Mouse (Mus musculus) liver, embryonic 12.5 days (tissue): ENCODE measurements around the gene Slc25a17. TPM values are rescaled to one million over a fixed set of nuclear protein-coding genes. Genes with fewer than 3 reads are reported as not detected.

Experiments used
- ATAC-seq: fragments of 200-750 bp; cut with Nextera tagmentation; 2 replicates; pipeline ENCODE4 v1.8.0; 2017; ENCODE audit warnings: moderate number of reproducible peaks, mild to moderate bottlenecking, moderate library complexity
- H3K27ac ChIP-seq: fragments of 300-500 bp; sonication (generic); 2 replicates; pipeline ENCODE4 v1.5.1; 2016; ENCODE audit warnings: mild to moderate bottlenecking
- H3K27me3 ChIP-seq: fragments of 300-500 bp; sonication (generic); replicated peaks from 2 replicates; pipeline ENCODE4 v1.6.1; 2016; ENCODE audit warnings: mild to moderate bottlenecking, moderate library complexity
- H3K36me3 ChIP-seq: fragments of 300-500 bp; sonication (generic); 2 replicates; pipeline ENCODE4 v1.6.1; 2016; ENCODE audit warnings: mild to moderate bottlenecking, moderate library complexity
- H3K4me1 ChIP-seq: fragments of 300-500 bp; sonication (generic); 2 replicates; pipeline ENCODE4 v1.6.1; 2016
- H3K4me2 ChIP-seq: fragments of 300-500 bp; sonication (generic); 2 replicates; pipeline ENCODE4 v1.6.1; 2016; ENCODE audit warnings: mild to moderate bottlenecking, moderate library complexity
- H3K4me3 ChIP-seq: fragments of 300-500 bp; sonication (generic); 2 replicates; pipeline ENCODE4 v1.5.1; 2016; ENCODE audit warnings: mild to moderate bottlenecking, moderate library complexity
- H3K9ac ChIP-seq: fragments of 300-500 bp; sonication (generic); 2 replicates; pipeline ENCODE4 v1.6.1; 2016; ENCODE audit warnings: mild to moderate bottlenecking, moderate library complexity
- H3K9me3 ChIP-seq: fragments of 300-500 bp; sonication (generic); replicated peaks from 2 replicates; pipeline ENCODE4 v1.6.1; 2016; ENCODE audit warnings: mild to moderate bottlenecking, moderate library complexity
- WGBS: fragments of 180-500 bp; shearing (Covaris S2); methylation state at CpG from one replicate; pipeline ENCODE4 v1.1.7; 2016; ENCODE audit not compliant: insufficient replicate concordance; 5-methylcytosine and 5-hydroxymethylcytosine counted together
- polyA plus RNA-seq: library from polyadenylated mRNA; unstranded; fragments of >200 nt; fragmentation: Nextera tagmentation; extraction: Ambion mirVana; gene quantifications from 2 replicates; pipeline ENCODE4 v1.2.1, GENCODE M21; 2016

The Slc25a17 gene
- polyA plus RNA-seq, 1 experiment from 2014 or later = 49.2 TPM

DNA sequence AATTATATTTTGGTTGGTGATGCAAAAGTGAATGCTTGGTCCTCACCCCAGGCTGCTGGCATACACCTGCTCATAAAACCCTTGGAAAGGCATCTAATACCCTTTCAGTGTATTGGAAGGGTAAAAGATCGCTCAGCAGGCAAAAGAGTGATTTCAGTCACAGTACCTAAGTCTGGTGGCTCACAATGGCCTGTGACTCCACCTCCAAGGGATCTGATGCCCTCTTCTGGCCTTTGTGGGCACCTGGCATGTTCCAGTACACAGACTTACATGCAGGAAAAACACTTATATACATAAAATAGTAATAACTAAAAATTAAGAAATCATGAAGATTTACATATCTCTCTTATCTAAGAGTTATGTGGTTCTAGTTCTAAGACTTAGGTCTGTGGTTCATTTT lies 8.0 kb downstream of the Slc25a17 start:
- Histone ChIP-seq H3K4me2 (no peak overlapping the region), H3K4me1 (peaks cover 27% of the 10 kb centered on the region), H3K27me3 (no peaks in the 10 kb centered on the region), H3K9ac (no peak overlapping the region), H3K27ac (no peak overlapping the region), H3K4me3 (no peak overlapping the region), H3K9me3 (no peaks in the 10 kb centered on the region), H3K36me3 (0 out of 2 replicates have a peak, but pooled peaks cover 2% of the 10 kb centered on the region)
- WGBS = 63% methylated on average over 1 of the region's 1 CpGs
- ATAC-seq = no peak

DNA sequence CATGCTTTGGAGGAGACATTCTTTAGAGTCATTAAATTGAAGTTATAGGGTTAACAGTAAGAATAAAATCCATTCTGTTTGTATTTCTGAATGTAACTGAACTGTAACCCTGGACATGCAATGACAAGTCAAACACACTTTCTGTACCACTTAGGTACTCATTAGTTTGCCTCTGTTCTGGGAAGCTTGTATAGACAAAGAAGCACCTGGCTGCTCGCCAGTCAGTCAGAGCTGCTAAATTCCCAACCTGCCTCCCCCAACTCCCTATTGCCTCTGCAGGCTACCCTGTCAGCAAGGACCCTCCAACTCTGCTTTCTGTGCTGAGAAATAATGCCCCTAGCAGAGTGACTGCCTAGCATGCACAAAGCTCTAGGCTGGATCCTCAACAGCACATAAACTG lies 10.2 kb downstream of the Slc25a17 start:
- peaks cover 19% of the 10 kb centered on the region for H3K4me1 ChIP-seq
- no peaks in the 10 kb centered on the region for H3K27me3 ChIP-seq
- no peak overlapping the region for H3K27ac ChIP-seq
- no peak overlapping the region for H3K4me2 ChIP-seq
- H3K9ac ChIP-seq = no peak overlapping the region
- no peak overlapping the region for H3K4me3 ChIP-seq
- no peaks in the 10 kb centered on the region for H3K36me3 ChIP-seq
- ATAC-seq = no peak
- H3K9me3 ChIP-seq = no peaks in the 10 kb centered on the region
- 58% methylated on average over 1 of the region's 1 CpGs for WGBS

DNA sequence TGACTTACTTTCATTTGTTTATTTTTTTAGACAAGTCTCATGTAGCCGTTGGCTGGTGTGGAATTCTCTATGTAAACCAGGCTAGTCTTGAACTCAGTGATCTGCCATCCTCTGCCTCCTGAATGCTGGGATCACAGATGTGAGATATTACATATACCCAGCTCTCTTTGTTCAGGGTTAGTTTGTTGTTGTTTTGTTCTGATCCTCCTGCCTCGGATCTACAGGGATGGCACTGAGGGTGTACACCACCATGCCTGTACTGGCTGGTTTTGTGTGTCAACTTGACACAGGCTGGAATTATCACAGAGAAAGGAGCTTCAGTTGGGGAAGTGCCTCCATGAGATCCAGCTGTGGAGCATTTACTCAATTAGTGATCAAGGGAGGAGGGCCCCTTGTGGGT lies 12.2 kb downstream of the Slc25a17 start:
- no peak overlapping the region for H3K27ac ChIP-seq
- H3K4me3 ChIP-seq = no peak overlapping the region
- no peak overlapping the region for H3K9ac ChIP-seq
- peaks cover 19% of the 10 kb centered on the region for H3K4me1 ChIP-seq
- peaks cover 14% of the 10 kb centered on the region for H3K36me3 ChIP-seq
- no peaks in the 10 kb centered on the region for H3K27me3 ChIP-seq
- ATAC-seq = no peak
- no peaks in the 10 kb centered on the region for H3K9me3 ChIP-seq
- H3K4me2 ChIP-seq = no peak overlapping the region
- 51% methylated on average over 2 of the region's 2 CpGs for WGBS

DNA sequence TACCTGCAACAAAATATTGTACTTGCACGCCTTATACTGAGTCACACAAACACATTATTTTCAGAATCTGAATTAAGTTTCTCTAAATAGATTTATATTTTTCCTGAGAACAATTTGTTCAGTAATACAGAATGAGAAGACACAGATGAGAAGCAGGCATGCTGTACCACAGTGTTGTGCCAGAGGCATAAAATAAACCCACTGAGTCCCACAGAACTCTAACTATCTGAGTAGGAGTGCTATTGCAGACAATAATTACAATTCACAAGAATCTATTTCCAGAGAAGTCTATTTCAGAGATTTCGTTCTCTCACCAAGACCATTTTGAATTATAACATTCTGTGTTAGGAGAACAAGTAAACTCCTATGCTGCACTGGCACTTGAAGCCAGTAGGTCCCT lies 13.1 kb downstream of the Slc25a17 start:
- 90% methylated on average over 2 of the region's 2 CpGs for WGBS
- no peaks in the 10 kb centered on the region for H3K27me3 ChIP-seq
- peaks cover 23% of the 10 kb centered on the region for H3K36me3 ChIP-seq
- H3K4me3 ChIP-seq = no peak overlapping the region
- H3K4me2 ChIP-seq = no peak overlapping the region
- no peak overlapping the region for H3K9ac ChIP-seq
- no peak for ATAC-seq
- H3K4me1 ChIP-seq = peaks cover 19% of the 10 kb centered on the region
- H3K9me3 ChIP-seq = no peaks in the 10 kb centered on the region
- H3K27ac ChIP-seq = no peak overlapping the region

DNA sequence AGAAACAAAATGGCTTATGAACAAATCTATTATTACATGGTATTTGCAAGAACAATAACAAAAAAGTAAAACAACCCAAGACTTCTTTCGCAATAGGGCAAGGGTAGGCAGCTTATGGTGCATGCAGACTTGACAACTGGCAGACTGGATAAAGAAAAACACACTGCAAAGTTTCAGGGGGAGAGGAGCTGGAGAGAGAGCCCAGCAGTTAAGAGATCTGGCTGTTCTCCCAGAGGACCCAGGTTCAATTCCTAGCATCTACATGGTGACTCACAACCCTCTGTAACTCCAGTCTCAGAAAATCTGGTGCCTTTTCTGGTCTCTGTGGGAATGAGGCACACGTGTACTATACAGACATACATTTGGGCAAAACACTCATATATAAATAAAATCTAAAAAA lies 19.2 kb downstream of the Slc25a17 start:
- 81% methylated on average over 2 of the region's 2 CpGs for WGBS
- Histone ChIP-seq H3K27ac (no peak overlapping the region), H3K4me2 (no peak overlapping the region), H3K4me1 (no peaks in the 10 kb centered on the region), H3K9me3 (no peaks in the 10 kb centered on the region), H3K9ac (no peak overlapping the region), H3K4me3 (no peak overlapping the region), H3K36me3 (peaks cover 76% of the 10 kb centered on the region), H3K27me3 (no peaks in the 10 kb centered on the region)
- no peak for ATAC-seq

DNA sequence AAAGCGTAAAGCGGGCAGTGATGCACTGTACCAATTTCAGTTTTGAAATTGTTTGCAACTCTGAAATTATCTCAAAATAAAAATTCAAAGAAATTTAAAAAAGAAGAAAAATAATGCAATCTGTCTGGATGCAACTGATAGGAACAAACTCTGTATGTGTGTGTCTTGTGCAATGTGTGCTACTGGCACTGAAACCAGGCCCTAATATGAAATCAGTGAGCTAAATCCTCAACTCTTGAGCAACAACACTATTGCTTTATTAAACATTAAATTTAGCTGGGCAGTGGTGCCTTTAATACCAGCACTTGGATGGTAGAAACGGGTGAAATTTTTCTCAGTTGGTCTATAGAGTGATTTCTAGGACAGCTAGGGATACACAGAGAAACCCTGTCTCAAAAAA lies 21.5 kb downstream of the Slc25a17 start:
- WGBS = 86% methylated on average over 3 of the region's 3 CpGs
- H3K36me3 ChIP-seq = peaks cover 92% of the 10 kb centered on the region

DNA sequence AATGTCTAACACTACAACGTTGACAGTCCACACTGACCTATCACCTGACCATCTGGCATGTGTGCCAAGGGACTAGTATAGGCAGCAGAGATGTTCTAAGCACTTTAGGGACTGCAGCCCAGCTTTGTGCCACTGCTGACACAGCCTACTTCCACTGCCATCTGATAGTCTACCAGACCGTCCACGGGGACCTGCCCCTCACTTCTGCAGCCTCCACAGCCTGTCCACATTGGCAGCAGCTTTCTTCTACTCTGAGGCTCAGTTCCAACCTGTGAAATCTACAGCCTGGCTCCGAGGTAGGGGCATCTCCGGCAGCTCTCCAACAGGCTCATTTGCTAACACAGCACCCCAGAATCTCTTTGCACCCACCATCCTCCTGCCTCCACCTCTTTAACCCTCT lies 24.1 kb downstream of the Slc25a17 start:
- H3K36me3 ChIP-seq = peaks cover 90% of the 10 kb centered on the region
- no peaks in the 10 kb centered on the region for H3K4me1 ChIP-seq

More for the DNA sequence above, 21.5 kb downstream of the Slc25a17 start:
- Histone ChIP-seq H3K27ac (no peak overlapping the region), H3K27me3 (no peaks in the 10 kb centered on the region), H3K9me3 (no peaks in the 10 kb centered on the region), H3K4me1 (no peaks in the 10 kb centered on the region), H3K9ac (no peak overlapping the region), H3K4me2 (no peak overlapping the region), H3K4me3 (no peak overlapping the region)
- ATAC-seq = no peak

DNA sequence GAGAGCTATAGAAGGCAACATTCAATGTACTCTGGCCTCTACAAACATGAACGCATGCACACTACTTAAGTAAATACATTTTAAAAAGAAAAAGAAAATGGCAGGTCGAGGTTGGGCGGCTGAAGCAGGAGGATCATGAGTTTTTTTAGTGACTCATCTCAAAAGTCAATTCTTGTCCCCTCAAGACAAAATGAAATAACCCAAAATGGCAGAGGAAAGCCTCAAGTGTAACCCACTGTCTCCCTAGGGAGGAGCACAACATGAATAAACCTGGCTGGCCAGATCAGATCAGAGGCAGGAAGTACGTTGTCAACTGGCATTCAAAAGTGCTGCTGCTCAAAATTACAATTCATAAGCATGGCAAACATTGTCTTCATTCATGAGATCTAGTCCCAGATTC lies 28.1 kb downstream of the Slc25a17 start:
- H3K9ac ChIP-seq = no peak overlapping the region
- no peak overlapping the region for H3K4me2 ChIP-seq
- ATAC-seq = no peak
- WGBS = 83% methylated on average over 4 of the region's 4 CpGs
- H3K9me3 ChIP-seq = no peaks in the 10 kb centered on the region
- no peak overlapping the region for H3K27ac ChIP-seq
- H3K4me3 ChIP-seq = no peak overlapping the region
- H3K4me1 ChIP-seq = no peaks in the 10 kb centered on the region
- peaks cover 91% of the 10 kb centered on the region for H3K36me3 ChIP-seq
- no peaks in the 10 kb centered on the region for H3K27me3 ChIP-seq

More for the DNA sequence above, 24.1 kb downstream of the Slc25a17 start:
- WGBS = 76% methylated on average over 5 of the region's 5 CpGs
- no peak for ATAC-seq
- H3K4me3 ChIP-seq = no peak overlapping the region
- no peak overlapping the region for H3K9ac ChIP-seq
- H3K9me3 ChIP-seq = no peaks in the 10 kb centered on the region
- H3K27ac ChIP-seq = no peak overlapping the region
- H3K4me2 ChIP-seq = no peak overlapping the region
- H3K27me3 ChIP-seq = no peaks in the 10 kb centered on the region

DNA sequence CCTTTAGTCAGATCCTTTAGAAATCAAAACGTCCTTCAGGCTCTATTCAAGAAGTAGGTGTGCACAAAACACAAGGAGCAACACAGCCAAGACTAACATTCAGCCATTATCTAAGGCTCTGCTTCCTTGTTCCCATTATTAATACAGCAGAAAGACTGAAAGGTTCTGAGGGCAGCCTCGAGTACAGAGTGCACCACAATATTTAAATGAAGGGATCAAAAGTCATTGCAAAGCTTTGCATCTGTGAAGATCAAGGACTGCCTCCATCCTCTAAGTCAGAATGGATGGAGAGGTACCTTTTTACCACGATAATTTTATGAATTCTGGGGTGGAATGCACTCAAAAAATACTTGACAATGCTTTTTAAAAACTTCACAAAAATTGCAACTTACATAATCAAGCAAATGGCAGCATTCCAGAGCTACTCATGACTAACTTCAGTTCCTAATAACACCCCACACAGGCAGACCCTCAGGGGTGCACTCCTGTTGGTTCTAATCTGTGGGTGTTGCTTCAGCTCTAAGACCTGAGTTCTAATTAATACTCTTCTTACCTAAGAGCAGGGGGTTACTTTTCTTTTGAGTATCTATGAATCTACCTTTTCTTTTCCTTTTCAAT lies 29.7 kb downstream of the Slc25a17 start:
- H3K4me1 ChIP-seq = no peaks in the 10 kb centered on the region
- 61% methylated on average over 3 of the region's 3 CpGs for WGBS
- H3K4me2 ChIP-seq = no peak overlapping the region
- no peak for ATAC-seq
- peaks cover 92% of the 10 kb centered on the region for H3K36me3 ChIP-seq
- no peak overlapping the region for H3K4me3 ChIP-seq
- no peak overlapping the region for H3K9ac ChIP-seq
- no peaks in the 10 kb centered on the region for H3K9me3 ChIP-seq
- no peak overlapping the region for H3K27ac ChIP-seq
- H3K27me3 ChIP-seq = no peaks in the 10 kb centered on the region

DNA sequence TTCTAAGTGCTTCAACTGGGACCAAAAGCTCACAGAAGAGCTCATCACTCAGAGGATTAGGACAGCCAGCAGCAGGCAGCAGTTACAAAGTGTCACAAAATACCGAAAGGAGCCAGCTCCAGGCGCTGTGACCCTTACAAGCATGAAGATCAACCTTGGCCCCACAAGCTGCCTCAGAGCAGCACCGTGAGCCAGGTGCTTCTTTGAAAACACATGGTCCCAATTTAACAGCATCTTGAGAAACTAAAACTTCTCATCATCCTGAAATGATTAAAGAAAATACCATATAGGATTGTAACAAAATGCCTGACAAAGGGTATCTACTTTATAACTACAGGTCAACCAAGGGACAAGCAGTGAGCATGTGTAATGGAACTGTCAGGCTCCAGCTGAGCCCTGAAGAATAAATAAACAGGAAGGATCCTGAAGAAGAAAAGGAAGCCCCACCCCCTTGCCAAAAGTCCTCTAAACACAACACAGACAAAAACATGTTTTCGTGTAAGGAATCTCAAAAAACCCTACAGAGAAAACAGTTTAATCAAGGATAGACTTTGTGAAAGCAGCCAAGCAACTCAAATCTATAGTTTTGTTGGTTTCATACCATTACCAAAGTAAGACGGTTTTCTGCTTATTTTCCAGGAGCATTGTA lies 30.8 kb downstream of the Slc25a17 start:
- Histone ChIP-seq H3K4me3 (no peak overlapping the region), H3K9ac (no peak overlapping the region), H3K36me3 (peaks cover 90% of the 10 kb centered on the region), H3K4me1 (no peaks in the 10 kb centered on the region), H3K27me3 (no peaks in the 10 kb centered on the region), H3K27ac (no peak overlapping the region), H3K9me3 (no peaks in the 10 kb centered on the region), H3K4me2 (no peak overlapping the region)
- no peak for ATAC-seq
- WGBS = 70% methylated on average over 5 of the region's 5 CpGs

DNA sequence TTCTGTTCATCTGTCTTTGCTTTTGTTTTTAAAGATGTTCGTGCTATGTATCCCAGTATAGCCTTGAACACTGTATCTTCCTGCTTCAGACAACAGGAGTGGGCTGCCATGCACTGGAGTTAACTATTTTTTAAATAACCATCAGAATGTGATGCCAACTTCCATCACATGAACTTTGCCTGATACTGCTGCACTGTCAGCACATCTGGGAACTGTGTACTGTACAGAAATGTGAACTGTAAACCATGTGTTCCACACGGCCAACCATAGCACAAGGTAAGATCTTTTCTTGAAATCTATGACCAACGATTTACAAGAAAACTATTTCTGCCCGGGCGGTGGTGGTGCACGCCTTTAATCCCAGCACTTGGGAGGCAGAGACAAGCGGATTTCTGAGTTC lies 33.1 kb downstream of the Slc25a17 start:
- H3K4me2 ChIP-seq = no peak overlapping the region
- H3K27me3 ChIP-seq = no peaks in the 10 kb centered on the region
- no peak overlapping the region for H3K4me3 ChIP-seq
- no peak overlapping the region for H3K9ac ChIP-seq
- 79% methylated on average over 7 of the region's 7 CpGs for WGBS
- H3K36me3 ChIP-seq = peaks cover 82% of the 10 kb centered on the region
- no peak for ATAC-seq
- H3K27ac ChIP-seq = no peak overlapping the region
- no peaks in the 10 kb centered on the region for H3K4me1 ChIP-seq
- H3K9me3 ChIP-seq = no peaks in the 10 kb centered on the region

DNA sequence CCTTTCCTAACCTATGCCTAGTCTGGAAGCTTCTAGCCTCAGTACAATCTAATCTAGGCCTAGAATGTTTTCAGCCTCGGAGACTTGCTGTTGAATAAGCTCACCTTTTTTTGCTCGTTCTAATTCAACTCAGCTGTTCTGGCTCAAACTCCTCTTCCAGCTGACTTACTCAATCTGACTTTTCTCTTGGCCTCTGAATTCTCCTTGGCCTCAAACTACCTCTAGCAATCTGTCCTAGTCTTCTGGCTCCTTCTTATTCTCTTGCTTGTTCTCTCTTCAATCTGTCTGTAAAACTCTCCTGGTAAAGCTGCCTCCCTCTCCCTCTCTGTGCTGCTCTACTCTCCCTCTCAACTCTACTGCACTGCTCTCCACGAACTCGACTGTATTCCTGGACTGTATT lies 35.6 kb downstream of the Slc25a17 start:
- H3K9me3 ChIP-seq = no peaks in the 10 kb centered on the region
- peaks cover 86% of the 10 kb centered on the region for H3K36me3 ChIP-seq
- no peak overlapping the region for H3K9ac ChIP-seq
- H3K27ac ChIP-seq = no peak overlapping the region
- no peak overlapping the region for H3K4me3 ChIP-seq
- H3K4me1 ChIP-seq = no peaks in the 10 kb centered on the region
- H3K4me2 ChIP-seq = no peak overlapping the region
- H3K27me3 ChIP-seq = no peaks in the 10 kb centered on the region
- no peak for ATAC-seq
- 70% methylated on average over 4 of the region's 4 CpGs for WGBS

DNA sequence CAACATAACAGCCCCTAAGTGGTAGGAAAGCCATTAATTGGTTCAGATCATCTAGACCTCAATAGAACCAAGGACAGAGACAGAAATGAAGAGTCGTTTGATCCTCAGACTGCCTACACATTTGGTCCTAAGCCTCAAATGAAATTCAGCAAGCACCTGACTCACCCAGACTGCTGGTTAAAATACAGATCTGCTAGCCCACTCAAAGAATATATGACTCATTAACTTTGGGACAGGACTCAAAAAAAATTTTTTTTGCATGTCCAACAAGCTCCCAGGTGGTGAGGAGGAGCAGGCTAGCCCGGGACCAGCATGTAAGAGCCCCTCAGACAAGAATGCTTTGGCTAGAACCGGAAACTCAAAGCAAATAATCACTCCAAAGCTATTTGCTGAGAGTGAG lies 40.5 kb downstream of the Slc25a17 start:
- Histone ChIP-seq H3K9me3 (no peaks in the 10 kb centered on the region), H3K4me2 (no peak overlapping the region), H3K4me3 (no peak overlapping the region), H3K36me3 (peaks cover 82% of the 10 kb centered on the region), H3K27ac (no peak overlapping the region), H3K27me3 (no peaks in the 10 kb centered on the region), H3K9ac (no peak overlapping the region), H3K4me1 (no peaks in the 10 kb centered on the region)
- WGBS = 84% methylated on average over 3 of the region's 3 CpGs
- no peak for ATAC-seq
